In the genomic region with DNA sequence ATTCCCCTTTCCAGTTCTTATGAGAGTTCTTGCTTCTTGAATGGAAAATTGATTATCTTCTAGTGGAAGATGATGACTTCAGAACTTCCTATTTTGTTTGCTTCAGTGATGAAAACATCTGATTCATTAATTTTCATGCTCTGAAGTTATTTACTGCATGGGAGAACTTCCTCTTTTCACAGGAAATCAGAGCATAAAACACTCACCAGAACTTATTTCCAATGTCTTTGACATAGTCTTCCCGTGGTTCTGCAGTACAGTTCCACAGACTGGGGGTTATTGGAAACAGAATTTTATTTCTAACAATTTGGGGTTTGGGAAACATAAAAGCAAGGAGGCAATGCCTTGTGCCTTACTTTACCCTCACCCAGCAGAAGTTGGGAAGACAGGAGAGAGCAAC, we compare ENCODE assay signal across 26 mouse cellular contexts. TPM values are rescaled to one million over a fixed set of nuclear protein-coding genes. Genes with fewer than 3 reads are reported as not detected.
A peak's percentile ranks its signal among the peaks of the same experiment; 100 is the strongest.
DNase-seq lines count a peak whose midpoint lies in the region; ATAC-seq lines count a peak whose summit lies in the region.
"Had no signal": no experiment of that assay in that cellular context is flagged by ENCODE, and none has a peak within 500 bp of the region (broad histone marks: within the 10 kb centered on the region; RNA-seq: fewer than 3 reads in every experiment).

No protein-coding gene starts in this region.

- no peaks in the 10 kb centered on the region for H3K27me3 ChIP-seq in limb, embryonic 10.5 days (ENCODE audit: low read depth, poor library complexity, severe bottlenecking)
- H3K27me3 ChIP-seq: embryonic facial prominence, embryonic 12.5 days; forebrain, embryonic 15.5 days; heart, embryonic 12.5 days; hindbrain, embryonic 13.5 days; Patski had no signal

- H3K36me3 ChIP-seq in limb, embryonic 10.5 days: no peaks in the 10 kb centered on the region
- H3K36me3 ChIP-seq: embryonic facial prominence, embryonic 12.5 days; forebrain, embryonic 15.5 days; heart, embryonic 12.5 days; hindbrain, embryonic 13.5 days had no signal

- H3K4me3 ChIP-seq in limb, embryonic 10.5 days: no peak overlapping the region
- H3K4me3 ChIP-seq: embryonic facial prominence, embryonic 12.5 days; forebrain, embryonic 15.5 days; heart, embryonic 12.5 days; hindbrain, embryonic 13.5 days had no signal

- WGBS in limb, embryonic 10.5 days: 76% methylated on average over 1 of the region's 1 CpGs

- H3K4me1 ChIP-seq in limb, embryonic 10.5 days: no peaks in the 10 kb centered on the region
- H3K4me1 ChIP-seq: embryonic facial prominence, embryonic 12.5 days; forebrain, embryonic 15.5 days; heart, embryonic 12.5 days; hindbrain, embryonic 13.5 days had no signal

- DNase-seq in 416B (ENCODE audit: low read depth): peak; percentile 25
- peak; percentile 33 to 42 for DNase-seq in B cell, adult 2 months
- DNase-seq in limb, embryonic 10.5 days (ENCODE audit: low spot score): no peak
- DNase-seq in yolk sac, embryonic 10.5 days (ENCODE audit: low spot score): no peak
- no peak for DNase-seq in cerebellum, adult 18-20 months
- DNase-seq: adrenal gland, adult 2 months; adrenal gland, postnatal 36 days; cerebellum, adult 8-10 months; cerebellum, postnatal 14 days; gastrocnemius, postnatal 14 days; heart, postnatal 36 days; kidney, adult 2 months had no signal

- H3K27ac ChIP-seq in limb, embryonic 10.5 days: no peak overlapping the region
- H3K27ac ChIP-seq: embryonic facial prominence, embryonic 12.5 days; forebrain, embryonic 15.5 days; hindbrain, embryonic 13.5 days had no signal

- no peaks in the 10 kb centered on the region for H3K9me3 ChIP-seq in limb, embryonic 10.5 days (replicated peaks)
- H3K9me3 ChIP-seq: embryonic facial prominence, embryonic 12.5 days; forebrain, embryonic 15.5 days; heart, embryonic 12.5 days; hindbrain, embryonic 13.5 days had no signal

- ATAC-seq in common myeloid progenitor, adult 5-6 weeks (replicated peaks; ENCODE audit: low read depth, poor library complexity, severe bottlenecking): peak; percentile 54
- ATAC-seq in megakaryocyte, adult 5-6 weeks (ENCODE audit: poor library complexity, severe bottlenecking): peak; percentile 43
- no peak for ATAC-seq in inflammation-experienced regulatory T-cells, adult 6 months
- ATAC-seq: forebrain, embryonic 15.5 days; intestine, embryonic 16.5 days; Patski had no signal

RNA-seq across cellular contexts. Expression of a gene that starts 25.8 kb away (rescaled TPM):
- total RNA-seq in common myeloid progenitor, adult 5-6 weeks (2017): not detected in 2 replicates
- total RNA-seq in megakaryocyte, adult 5-6 weeks (2015): not detected in 2 replicates
- total RNA-seq in megakaryocyte, adult 5-6 weeks (2017): not detected in 2 replicates
- polyA plus RNA-seq in inflammation-experienced regulatory T-cells, adult 6 months (2017; shearing (Covaris generic)): not detected
- polyA plus RNA-seq in limb, embryonic 10.5 days (2016; fragmentation: Nextera tagmentation; extraction: Ambion mirVana): not detected in 2 replicates
- total RNA-seq: adrenal gland, adult 2 months; gastrocnemius, adult 18-20 months; heart, postnatal 36 days had no signal
- polyA plus RNA-seq: adrenal gland, adult 2 months; cortical plate, adult 2 months; embryonic facial prominence, embryonic 12.5 days; forebrain, embryonic 11.5 days; forebrain, embryonic 15.5 days; gonadal fat pad, adult 2 months; heart, embryonic 16.5 days; hindbrain, embryonic 13.5 days; intestine, embryonic 16.5 days; Patski had no signal

Comparison
In these comparisons a context has a peak if more than half of its experiments do, and no peak if none do; other contexts are left out.
1. DNase-seq: peak in 416B (single experiment) and B cell, adult 2 months (2 of 2); none in limb, embryonic 10.5 days (single experiment), yolk sac, embryonic 10.5 days (single experiment) and cerebellum, adult 18-20 months (0 of 2).